Mouse (Mus musculus) liver, embryonic 16.5 days (tissue): ENCODE data around the gene Pim1. TPM values are rescaled to one million over a fixed set of nuclear protein-coding genes. Genes with fewer than 3 reads are reported as not detected.
"Not testable (repeated sequence)": the region's sequence is repeated elsewhere in the genome, so short reads cannot be mapped to it uniquely, and the experiment has no call there.

Experiments used
- ATAC-seq: fragments of 200-750 bp; cut with Nextera tagmentation; 2 replicates; pipeline ENCODE4 v1.8.0; 2017; ENCODE audit warnings: low read depth, mild to moderate bottlenecking, moderate number of reproducible peaks, moderate library complexity
- H3K27ac ChIP-seq: fragments of 300-500 bp; sonication (generic); 2 replicates; pipeline ENCODE4 v1.5.1; 2014; ENCODE audit warnings: mild to moderate bottlenecking, low read length
- H3K27me3 ChIP-seq: fragments of 300-500 bp; sonication (generic); 2 replicates; pipeline ENCODE4 v1.6.1; 2014; ENCODE audit warnings: low read depth, low read length, mixed read lengths; ENCODE audit not compliant: control insufficient read depth, insufficient read depth
- H3K36me3 ChIP-seq: fragments of 300-500 bp; sonication (generic); 2 replicates; pipeline ENCODE4 v1.6.1; 2014; ENCODE audit warnings: mild to moderate bottlenecking; ENCODE audit not compliant: control insufficient read depth, insufficient read depth
- H3K4me1 ChIP-seq: fragments of 300-500 bp; sonication (generic); 2 replicates; pipeline ENCODE4 v1.6.1; 2014; ENCODE audit warnings: low read depth, low read length, mixed read lengths; ENCODE audit not compliant: control insufficient read depth
- H3K4me2 ChIP-seq: fragments of 300-500 bp; sonication (generic); 2 replicates; pipeline ENCODE4 v1.6.1; 2014; ENCODE audit warnings: low read depth, low read length, mixed read lengths
- H3K4me3 ChIP-seq: fragments of 300-500 bp; sonication (generic); 2 replicates; pipeline ENCODE4 v1.5.1; 2014; ENCODE audit warnings: low read depth, mild to moderate bottlenecking, low read length
- H3K9ac ChIP-seq: fragments of 300-500 bp; sonication (generic); 2 replicates; pipeline ENCODE4 v1.6.1; 2014; ENCODE audit warnings: low read depth, low read length
- H3K9me3 ChIP-seq: fragments of 300-500 bp; sonication (generic); replicated peaks from 2 replicates; pipeline ENCODE4 v1.6.1; 2016; ENCODE audit warnings: low read length; ENCODE audit not compliant: control insufficient read depth
- WGBS: fragments of 180-500 bp; shearing (Covaris S2); extraction: QIAGEN DNeasy Blood & Tissue Kit; methylation state at CpG from one replicate; pipeline ENCODE4 v1.1.7; 2014; ENCODE audit not compliant: insufficient replicate concordance; 5-methylcytosine and 5-hydroxymethylcytosine counted together
- polyA plus RNA-seq: library from polyadenylated mRNA; unstranded; fragments of >200 nt; fragmentation: Nextera tagmentation; extraction: Ambion mirVana; gene quantifications from 2 replicates; pipeline ENCODE4 v1.2.1, GENCODE M21; 2015

Gene Pim1
- polyA plus RNA-seq, 1 experiment from 2014 or later: 74.7 TPM

- Histone ChIP-seq H3K36me3 (no peaks in the 10 kb centered on the region), H3K27ac (peak overlapping the region; percentile 90), H3K4me3 (peak overlapping the region; percentile 10; the same call in 1 of the 2 replicates), H3K9ac (peak overlapping the region; percentile 62), H3K9me3 (0 out of 2 replicates have a peak, but pooled peaks cover 2% of the 10 kb centered on the region), H3K4me2 (peak overlapping the region; percentile 53), H3K4me1 (peaks cover 62% of the 10 kb centered on the region), H3K27me3 (no peaks in the 10 kb centered on the region)
- 27% methylated on average over 7 of the region's 7 CpGs for WGBS
- 0 out of 2 replicates have a peak, but pooled peaks have one; percentile 19 for ATAC-seq
Observed at GRCm38 (mm10) chr17:29502005-29502668, 11.6 kb downstream of the Pim1 start.

- Histone ChIP-seq H3K27ac (peak overlapping the region; percentile 90), H3K27me3 (no peaks in the 10 kb centered on the region), H3K4me2 (peak overlapping the region; percentile 53), H3K4me1 (peaks cover 55% of the 10 kb centered on the region), H3K9me3 (0 out of 2 replicates have a peak, but pooled peaks cover 2% of the 10 kb centered on the region), H3K9ac (peak overlapping the region; percentile 62), H3K36me3 (no peaks in the 10 kb centered on the region), H3K4me3 (peak overlapping the region; percentile 12; the same call in 1 of the 2 replicates)
- no peak for ATAC-seq
- WGBS: 12% methylated on average over 32 of the region's 32 CpGs
Observed at GRCm38 (mm10) chr17:29502669-29503665, 12.4 kb downstream of the Pim1 start.

- no peak for ATAC-seq
- Histone ChIP-seq H3K4me1 (peaks cover 53% of the 10 kb centered on the region), H3K9ac (peak overlapping the region; percentile 62), H3K4me3 (no peak overlapping the region), H3K27ac (no peak overlapping the region), H3K4me2 (no peak overlapping the region), H3K36me3 (no peaks in the 10 kb centered on the region), H3K27me3 (no peaks in the 10 kb centered on the region), H3K9me3 (0 out of 2 replicates have a peak, but pooled peaks cover 2% of the 10 kb centered on the region)
- 81% methylated on average over 5 of the region's 5 CpGs for WGBS
Observed at GRCm38 (mm10) chr17:29503700-29504099, 13.1 kb downstream of the Pim1 start.

- H3K4me2 ChIP-seq: peak overlapping the region; percentile 13
- H3K27ac ChIP-seq: peak overlapping the region; percentile 87
- ATAC-seq: peak; percentile 71
Observed at GRCm38 (mm10) chr17:29508927-29509608, 18.5 kb downstream of the Pim1 start.

GRCm38 (mm10) chr17:29510691-29511090, 20.1 kb downstream of the Pim1 start:
- Histone ChIP-seq H3K9ac (peak overlapping the region; percentile 53), H3K9me3 (no peaks in the 10 kb centered on the region), H3K4me2 (no peak overlapping the region), H3K4me1 (peaks cover 56% of the 10 kb centered on the region), H3K27me3 (no peaks in the 10 kb centered on the region), H3K36me3 (no peaks in the 10 kb centered on the region), H3K4me3 (no peak overlapping the region), H3K27ac (peak overlapping the region; percentile 87)
- 39% methylated on average over 8 of the region's 8 CpGs for WGBS
- ATAC-seq: no peak

More at GRCm38 (mm10) chr17:29508927-29509608, 18.5 kb downstream of the Pim1 start:
- peaks cover 50% of the 10 kb centered on the region for H3K4me1 ChIP-seq
- no peak overlapping the region for H3K4me3 ChIP-seq
- peak overlapping the region; percentile 23 for H3K9ac ChIP-seq
- no peaks in the 10 kb centered on the region for H3K36me3 ChIP-seq
- H3K9me3 ChIP-seq: no peaks in the 10 kb centered on the region
- WGBS: 42% methylated on average over 12 of the region's 12 CpGs
- no peaks in the 10 kb centered on the region for H3K27me3 ChIP-seq

GRCm38 (mm10) chr17:29513044-29513730, 22.6 kb downstream of the Pim1 start:
- H3K9me3 ChIP-seq: no peaks in the 10 kb centered on the region
- 27% methylated on average over 13 of the region's 13 CpGs for WGBS
- peaks cover 56% of the 10 kb centered on the region for H3K4me1 ChIP-seq
- no peak overlapping the region for H3K4me3 ChIP-seq
- H3K27me3 ChIP-seq: no peaks in the 10 kb centered on the region
- ATAC-seq: peak; percentile 84
- H3K36me3 ChIP-seq: no peaks in the 10 kb centered on the region
- peak overlapping the region; percentile 29 for H3K9ac ChIP-seq
- no peak overlapping the region for H3K4me2 ChIP-seq
- peak overlapping the region; percentile 63 for H3K27ac ChIP-seq

GRCm38 (mm10) chr17:29514435-29514834, 23.9 kb downstream of the Pim1 start:
- Histone ChIP-seq H3K4me1 (peaks cover 44% of the 10 kb centered on the region), H3K9ac (no peak overlapping the region), H3K27ac (peak overlapping the region; percentile 59), H3K36me3 (no peaks in the 10 kb centered on the region), H3K9me3 (no peaks in the 10 kb centered on the region), H3K27me3 (no peaks in the 10 kb centered on the region), H3K4me2 (no peak overlapping the region), H3K4me3 (no peak overlapping the region)
- WGBS: 3% methylated on average over 11 of the region's 11 CpGs
- no peak for ATAC-seq

GRCm38 (mm10) chr17:29518665-29519064, 28.1 kb downstream of the Pim1 start:
- H3K36me3 ChIP-seq, H3K27me3 ChIP-seq, H3K27ac ChIP-seq, H3K4me1 ChIP-seq, H3K9me3 ChIP-seq, H3K9ac ChIP-seq, ATAC-seq, H3K4me3 ChIP-seq, H3K4me2 ChIP-seq: not testable (repeated sequence)
- WGBS: 55% methylated on average over 5 of the region's 5 CpGs
